Mouse (Mus musculus): ENCODE results near the gene Vamp2. TPM values are rescaled to one million over a fixed set of nuclear protein-coding genes. Genes with fewer than 3 reads are reported as not detected.
A peak's percentile ranks its signal among the peaks of the same experiment; 100 is the strongest.

The Vamp2 gene
- total and polyA plus RNA-seq, 2 experiments from 2014 or later, result 25.2 to 59.2 TPM

GRCm38 (mm10) chr11:69058729-69059356, 29.4 kb upstream of the Vamp2 start:
- Histone ChIP-seq H3K4me3 (ENCODE audit: low read depth, low read length) (peak overlapping the region; percentile 98), H3K9me3 (replicated peaks; ENCODE audit: control insufficient read depth, low read length) (no peaks in the 10 kb centered on the region), H3K27me3 (ENCODE audit: control insufficient read depth, insufficient read depth, low read length) (no peaks in the 10 kb centered on the region), H3K4me2 (ENCODE audit: low read depth, low read length) (peak overlapping the region; percentile 90), H3K36me3 (replicated peaks; ENCODE audit: control insufficient read depth, insufficient read depth, low read length) (no peaks in the 10 kb centered on the region), H3K4me1 (ENCODE audit: control insufficient read depth, insufficient read depth) (peaks cover 27% of the 10 kb centered on the region), H3K27ac (ENCODE audit: low read depth) (peak overlapping the region; percentile 92), H3K9ac (replicated peaks; ENCODE audit: low read depth, low read length) (peak overlapping the region; percentile 92)
- DNase-seq (ENCODE audit: low spot score) (no peak), ATAC-seq (ENCODE audit: insufficient read depth, low read depth) (no peak; the same call in 1 of the 2 replicates)
- no peak for TF ChIP-seq CTCF (IDR thresholded peaks at IDR 0.05; ENCODE audit: low read depth)
- no peak for TF ChIP-seq EP300 (IDR thresholded peaks at IDR 0.05; ENCODE audit: low read depth)
- WGBS, result 1% methylated on average over 19 of the region's 19 CpGs

GRCm38 (mm10) chr11:69059357-69059974, 28.8 kb upstream of the Vamp2 start, which contains the start of gene Borcs6:
Gene Borcs6 (plus strand): TSS chr11:69059717.
- peak; percentile 91 for ATAC-seq (ENCODE audit: insufficient read depth, low read depth)
- under 1% methylated on average over 64 of the region's 64 CpGs for WGBS

GRCm38 (mm10) chr11:69059975-69060411, 28.3 kb upstream of the Vamp2 start:
- Histone ChIP-seq H3K27ac (ENCODE audit: low read depth) (peak overlapping the region; percentile 98), H3K4me2 (ENCODE audit: low read depth, low read length) (peak overlapping the region; percentile 90), H3K4me1 (ENCODE audit: control insufficient read depth, insufficient read depth) (peaks cover 33% of the 10 kb centered on the region), H3K9ac (replicated peaks; ENCODE audit: low read depth, low read length) (peak overlapping the region; percentile 92), H3K27me3 (ENCODE audit: control insufficient read depth, insufficient read depth, low read length) (no peaks in the 10 kb centered on the region), H3K36me3 (replicated peaks; ENCODE audit: control insufficient read depth, insufficient read depth, low read length) (no peaks in the 10 kb centered on the region), H3K9me3 (replicated peaks; ENCODE audit: control insufficient read depth, low read length) (no peaks in the 10 kb centered on the region), H3K4me3 (ENCODE audit: low read depth, low read length) (peak overlapping the region; percentile 98)
- ATAC-seq (ENCODE audit: insufficient read depth, low read depth) (peak; percentile 7; the same call in 1 of the 2 replicates), DNase-seq (ENCODE audit: low spot score) (no peak)
- TF ChIP-seq EP300 (IDR thresholded peaks at IDR 0.05; ENCODE audit: low read depth) (no peak), CTCF (IDR thresholded peaks at IDR 0.05; ENCODE audit: low read depth) (no peak)
- under 1% methylated on average over 49 of the region's 49 CpGs for WGBS

More at GRCm38 (mm10) chr11:69059357-69059974, 28.8 kb upstream of the Vamp2 start, which contains the start of gene Borcs6:
- no peaks in the 10 kb centered on the region for H3K9me3 ChIP-seq (replicated peaks; ENCODE audit: control insufficient read depth, low read length)
- H3K9ac ChIP-seq (replicated peaks; ENCODE audit: low read depth, low read length), result peak within 1 kb of the TSS; percentile 92
- H3K27ac ChIP-seq (ENCODE audit: low read depth), result peak within 1 kb of the TSS; percentile 98
- H3K4me3 ChIP-seq (ENCODE audit: low read depth, low read length), result peak within 1 kb of the TSS; percentile 98
- no peaks in the 10 kb centered on the region for H3K36me3 ChIP-seq (replicated peaks; ENCODE audit: control insufficient read depth, insufficient read depth, low read length)
- H3K4me2 ChIP-seq (ENCODE audit: low read depth, low read length), result peak within 1 kb of the TSS; percentile 90
- peak; percentile 99 for DNase-seq (ENCODE audit: low spot score)
- no peaks in the 10 kb centered on the region for H3K27me3 ChIP-seq (ENCODE audit: control insufficient read depth, insufficient read depth, low read length)
- TF ChIP-seq CTCF (IDR thresholded peaks at IDR 0.05; ENCODE audit: low read depth) (no peak), EP300 (IDR thresholded peaks at IDR 0.05; ENCODE audit: low read depth) (no peak)
- peaks cover 33% of the 10 kb centered on the region for H3K4me1 ChIP-seq (ENCODE audit: control insufficient read depth, insufficient read depth)

GRCm38 (mm10) chr11:69060448-69061254, 27.6 kb upstream of the Vamp2 start:
- no peaks in the 10 kb centered on the region for H3K27me3 ChIP-seq (ENCODE audit: control insufficient read depth, insufficient read depth, low read length)
- H3K4me2 ChIP-seq (ENCODE audit: low read depth, low read length), result peak overlapping the region; percentile 90
- ATAC-seq (ENCODE audit: insufficient read depth, low read depth) (no peak), DNase-seq (ENCODE audit: low spot score) (no peak)
- H3K4me1 ChIP-seq (ENCODE audit: control insufficient read depth, insufficient read depth), result peaks cover 33% of the 10 kb centered on the region
- H3K36me3 ChIP-seq (replicated peaks; ENCODE audit: control insufficient read depth, insufficient read depth, low read length), result no peaks in the 10 kb centered on the region
- H3K9me3 ChIP-seq (replicated peaks; ENCODE audit: control insufficient read depth, low read length), result no peaks in the 10 kb centered on the region
- no peak for TF ChIP-seq CTCF (IDR thresholded peaks at IDR 0.05; ENCODE audit: low read depth)
- no peak for TF ChIP-seq EP300 (IDR thresholded peaks at IDR 0.05; ENCODE audit: low read depth)
- H3K27ac ChIP-seq (ENCODE audit: low read depth), result peak overlapping the region; percentile 98
- WGBS, result 2% methylated on average over 39 of the region's 40 CpGs
- peak overlapping the region; percentile 98 for H3K4me3 ChIP-seq (ENCODE audit: low read depth, low read length)
- H3K9ac ChIP-seq (replicated peaks; ENCODE audit: low read depth, low read length), result peak overlapping the region; percentile 92

GRCm38 (mm10) chr11:69061255-69061912, 26.9 kb upstream of the Vamp2 start:
- Histone ChIP-seq H3K4me2 (ENCODE audit: low read depth, low read length) (peak overlapping the region; percentile 90), H3K9ac (replicated peaks; ENCODE audit: low read depth, low read length) (peak overlapping the region; percentile 8; the same call in 1 of the 2 replicates), H3K27me3 (ENCODE audit: control insufficient read depth, insufficient read depth, low read length) (no peaks in the 10 kb centered on the region), H3K9me3 (replicated peaks; ENCODE audit: control insufficient read depth, low read length) (no peaks in the 10 kb centered on the region), H3K27ac (ENCODE audit: low read depth) (peak overlapping the region; percentile 98), H3K4me1 (ENCODE audit: control insufficient read depth, insufficient read depth) (peaks cover 40% of the 10 kb centered on the region), H3K4me3 (ENCODE audit: low read depth, low read length) (peak overlapping the region; percentile 98), H3K36me3 (replicated peaks; ENCODE audit: control insufficient read depth, insufficient read depth, low read length) (no peaks in the 10 kb centered on the region)
- ATAC-seq (ENCODE audit: insufficient read depth, low read depth) (no peak), DNase-seq (ENCODE audit: low spot score) (no peak)
- WGBS, result 23% methylated on average over 17 of the region's 17 CpGs
- TF ChIP-seq CTCF (IDR thresholded peaks at IDR 0.05; ENCODE audit: low read depth) (no peak), EP300 (IDR thresholded peaks at IDR 0.05; ENCODE audit: low read depth) (no peak)
